Mouse (Mus musculus) bone marrow, adult 2 months (tissue): ENCODE data around the gene Snca.

Experiments
- CTCF ChIP-seq: fragments of 200-500 bp; IDR thresholded peaks from 2 replicates; pipeline ENCODE4 v1.5.1; 2011; ENCODE audit warnings: low read length, control low read depth; ENCODE audit not compliant: control insufficient read depth, insufficient read depth
- POLR2A ChIP-seq: fragments of 200-500 bp; IDR thresholded peaks from 2 replicates; pipeline ENCODE4 v1.6.1; 2011; ENCODE audit warnings: low read depth, mild to moderate bottlenecking, control low read depth, low read length, borderline replicate concordance; ENCODE audit not compliant: control insufficient read depth

DNA sequence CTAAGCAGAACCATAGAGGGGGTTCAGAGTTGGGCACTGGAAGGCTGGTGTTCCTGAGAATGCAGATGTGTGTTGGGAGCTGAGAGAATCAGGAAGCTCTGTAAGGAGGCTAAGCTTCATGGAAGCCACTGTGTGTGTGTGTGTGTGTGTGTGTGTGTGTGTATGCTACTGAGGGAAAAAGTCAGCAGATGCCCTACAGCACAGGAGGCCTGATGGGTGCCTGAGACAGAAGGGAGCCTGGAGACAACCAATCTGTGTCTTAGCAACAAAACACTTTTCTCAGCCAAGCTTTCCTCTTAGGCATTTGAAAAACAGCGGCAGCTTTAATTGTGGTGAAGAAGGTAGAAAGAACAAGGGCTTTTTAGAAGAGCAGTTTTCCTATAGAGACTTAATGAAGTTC, 40.5 kb upstream of the Snca start:
- no peak for TF ChIP-seq CTCF
- no peak for TF ChIP-seq POLR2A
